Mouse (Mus musculus) B cell, adult (primary cell): ENCODE measurements around the gene Gstm4. TPM values are rescaled to one million over a fixed set of nuclear protein-coding genes. Genes with fewer than 3 reads are reported as not detected.

Source experiments
- total RNA-seq: library from RNA; stranded (reverse); gene quantifications from 4 replicates; pipeline ENCODE4 v1.2.4, GENCODE M21; 2023; ENCODE audit not compliant: inconsistent age

Gstm4 gene
- total RNA-seq: 4.1 to 6.6 TPM (median 4.8 TPM) in 4 replicates

DNA sequence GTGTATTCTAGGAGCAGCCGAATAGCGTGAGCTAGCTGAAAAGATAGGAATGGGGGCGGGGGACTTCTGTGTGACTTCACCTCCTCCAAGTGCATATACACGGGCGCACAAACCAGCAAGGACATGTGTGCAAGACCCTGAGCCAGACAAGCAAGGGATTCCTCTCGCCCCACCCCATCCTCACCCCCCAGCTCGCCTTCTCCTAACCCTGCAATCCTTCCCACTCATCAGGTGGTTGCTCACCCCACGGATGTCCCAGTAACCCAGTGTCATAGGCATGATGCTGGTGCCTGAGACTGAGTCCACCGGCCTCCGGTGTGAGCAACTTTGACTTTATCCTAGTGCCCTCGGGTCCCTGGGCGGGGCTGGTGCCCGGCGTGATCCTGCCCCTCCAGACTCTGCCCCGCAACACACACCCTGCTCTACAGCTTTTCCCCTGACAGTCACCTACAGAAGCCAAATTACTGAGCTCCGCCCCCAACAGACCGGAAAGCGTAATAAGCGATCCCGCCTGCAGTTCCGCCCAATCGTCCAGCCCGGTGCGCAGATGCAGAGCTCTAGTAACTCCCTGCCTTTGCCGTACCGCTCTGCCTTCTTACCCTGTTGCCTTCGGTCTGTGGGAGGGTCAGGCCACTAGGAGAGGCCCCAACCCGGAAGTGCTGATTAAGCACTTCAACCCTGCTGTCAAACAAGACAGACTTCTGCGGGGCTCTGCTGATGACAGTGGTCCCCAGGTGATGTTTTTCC is at the start of gene Gstm4:
TSS of gene Gstm4 (minus strand) at position 501 of the 747 bp plus-strand sequence.

DNA sequence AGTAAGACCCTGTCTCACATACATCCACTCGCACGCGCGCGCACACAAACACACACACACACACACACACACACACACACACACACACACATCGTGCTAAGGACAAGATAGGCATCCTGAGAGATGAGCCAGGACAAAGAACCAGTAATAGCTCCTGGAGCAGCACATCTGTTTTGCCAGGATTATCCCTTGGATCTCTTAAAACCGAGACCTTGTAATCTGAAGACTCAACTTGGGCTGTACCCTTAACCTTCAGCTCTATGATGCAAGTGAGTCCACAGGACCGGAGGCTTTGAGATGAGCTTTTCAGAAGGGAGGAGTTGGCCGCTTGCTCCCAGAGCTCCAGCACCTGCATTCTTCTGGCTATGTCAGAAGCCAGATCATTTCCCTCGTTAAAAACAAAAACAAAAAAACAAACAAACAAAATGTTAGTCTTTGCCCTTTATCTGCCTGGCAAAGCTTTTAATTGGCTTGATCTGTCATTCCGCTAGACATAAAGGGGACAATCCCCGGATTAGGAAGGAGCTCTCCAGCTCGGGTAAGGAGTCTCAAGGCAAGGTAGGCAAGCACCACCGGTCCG is 47.9 kb upstream of the Gstm4 start, which contains the start of gene Gnat2:
TSS of gene Gnat2 (plus strand) at position 254 of the 580 bp plus-strand sequence.

DNA sequence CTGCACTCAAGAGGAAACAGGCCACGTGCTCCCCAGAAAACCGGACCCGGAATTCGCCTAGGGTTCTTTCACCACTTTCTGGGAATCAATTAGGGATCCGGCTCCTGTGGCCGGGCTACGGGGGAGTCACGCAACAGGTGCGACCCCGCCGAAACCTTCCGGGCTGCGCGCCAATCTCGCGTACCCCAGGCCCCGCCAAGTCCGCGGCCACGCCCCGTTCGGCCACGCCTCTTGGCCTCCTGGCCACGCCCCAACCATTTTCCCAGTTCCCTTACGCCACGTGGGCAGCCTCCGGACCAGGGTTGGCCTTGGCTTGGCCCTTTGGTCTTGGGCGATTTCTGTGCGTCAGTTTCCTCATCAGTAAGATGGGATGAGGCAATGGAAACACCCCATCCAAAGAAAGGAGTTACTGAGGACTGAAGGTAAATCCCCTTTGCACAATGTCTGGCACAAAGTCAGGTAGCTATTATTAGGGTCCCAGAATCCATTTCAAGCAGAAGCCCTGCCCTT is 41.8 kb upstream of the Gstm4 start, which contains the start of gene Ampd2:
TSS of gene Ampd2 (minus strand) at position 182 of the 510 bp plus-strand sequence.

DNA sequence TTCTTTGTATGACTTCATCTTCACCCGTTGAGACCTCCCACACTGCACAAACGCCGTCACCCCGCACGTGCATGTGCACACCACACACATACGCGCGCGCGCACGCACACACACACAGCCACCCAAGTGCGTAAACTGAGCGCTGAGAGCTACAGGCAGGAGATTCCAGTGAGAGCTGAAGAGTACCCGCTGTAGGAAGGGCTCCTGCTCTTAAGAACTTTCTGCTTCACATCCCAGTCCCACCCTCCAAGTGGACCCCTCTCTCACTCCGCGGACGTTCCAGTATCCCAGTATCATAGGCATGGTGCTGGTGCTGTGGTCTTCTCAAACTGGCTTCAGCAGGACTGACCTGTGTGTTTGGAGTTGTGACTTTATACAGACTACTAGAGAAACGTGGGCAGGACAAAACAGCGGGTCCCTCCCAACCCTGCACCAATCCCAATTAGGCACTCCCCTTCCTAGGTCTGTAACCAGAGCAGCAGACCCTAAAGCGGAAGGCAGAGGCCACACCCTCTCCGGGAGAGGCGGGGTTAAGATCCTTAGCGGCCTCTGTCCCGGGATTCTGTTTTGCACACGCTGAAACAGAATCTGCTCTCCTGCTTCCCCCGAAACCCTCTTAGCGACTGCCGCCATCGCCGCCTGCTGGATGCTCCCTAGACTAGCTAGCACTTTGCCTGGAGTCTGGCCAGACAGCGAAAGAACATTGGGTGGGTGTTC is 27.1 kb downstream of the Gstm4 start, which contains the start of gene Gstm1:
TSS of gene Gstm1 (minus strand) at position 501 of the 717 bp plus-strand sequence.

Other genes starting within 250 kb of the Gstm4 start
- not detected in 4 replicates for gene Eps8l3, start 167.7 kb downstream of the Gstm4 start, total RNA-seq
- not detected in 4 replicates for gene Gstm5, start 149.1 kb downstream of the Gstm4 start, total RNA-seq
- 3.0 to 3.4 TPM (median 3.2 TPM) in 4 replicates for gene Gstm7, start 113.1 kb downstream of the Gstm4 start, total RNA-seq
- not detected in 4 replicates for gene Gstm6, start 101.1 kb downstream of the Gstm4 start, total RNA-seq
- gene Gstm3, start 75.6 kb downstream of the Gstm4 start, total RNA-seq: not detected in 4 replicates
- gene Gstm2, start 58.4 kb downstream of the Gstm4 start, total RNA-seq: 0.51 TPM in 1 of 4 replicates, not detected in the others
- 11.9 to 14.4 TPM (median 12.6 TPM) in 4 replicates for gene Gstm1, start 26.9 kb downstream of the Gstm4 start, total RNA-seq
- 29.2 to 32.0 TPM (median 29.8 TPM) in 4 replicates for gene Ampd2, start 41.8 kb upstream of the Gstm4 start, total RNA-seq
- not detected in 4 replicates for gene Gnat2, start 47.9 kb upstream of the Gstm4 start, total RNA-seq
- gene Gnai3, start 101.3 kb upstream of the Gstm4 start, total RNA-seq: 67.0 to 68.8 TPM (median 67.8 TPM) in 4 replicates
- not detected in 4 replicates for gene Gpr61, start 110.0 kb upstream of the Gstm4 start, total RNA-seq
- gene Amigo1, start 141.4 kb upstream of the Gstm4 start, total RNA-seq: 1.4 to 4.6 TPM (median 3.2 TPM) in 4 replicates
- 26.9 to 31.7 TPM (median 31.1 TPM) in 4 replicates for gene Cyb561d1, start 156.3 kb upstream of the Gstm4 start, total RNA-seq
- 28.1 to 38.7 TPM (median 30.5 TPM) in 4 replicates for gene Atxn7l2, start 166.0 kb upstream of the Gstm4 start, total RNA-seq
- not detected in 4 replicates for gene Sypl2, start 181.8 kb upstream of the Gstm4 start, total RNA-seq
- gene Psma5, start 212.0 kb upstream of the Gstm4 start, total RNA-seq: 37.3 to 49.8 TPM (median 39.4 TPM) in 4 replicates
- 0.63 to 0.93 TPM (median 0.69 TPM) in 4 replicates for gene Sort1, start 239.2 kb upstream of the Gstm4 start, total RNA-seq